Mouse (Mus musculus): ENCODE measurements around the gene Esam. TPM values are rescaled to one million over a fixed set of nuclear protein-coding genes. Genes with fewer than 3 reads are reported as not detected.

Gene Esam
- polyA plus RNA-seq, 1 experiment = not detected

DNA sequence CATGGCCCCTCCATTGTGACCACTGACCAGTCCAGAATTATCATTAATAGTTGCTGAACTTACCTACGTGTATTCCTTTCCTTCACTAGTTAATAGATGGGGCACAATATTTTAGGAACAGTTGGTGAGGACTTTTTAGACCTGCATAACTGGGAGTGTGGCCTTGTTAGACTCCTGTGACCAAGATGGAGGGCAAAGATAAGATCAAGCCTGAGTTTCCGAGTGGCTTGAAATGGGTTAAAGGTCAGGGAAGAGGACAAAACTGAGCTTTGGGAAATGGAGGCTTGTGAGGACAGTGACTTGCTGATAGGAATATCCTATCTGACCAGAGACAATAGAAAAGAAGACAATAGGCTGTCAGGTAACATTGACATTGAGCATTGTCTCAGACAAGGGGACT, 2.4 kb upstream of the Esam start:
- TF ChIP-seq GATA1 (IDR thresholded peaks at IDR 0.05; ENCODE audit: low read length) = no peak

GRCm38 (mm10) chr9:37526443-37527395, 1.2 kb upstream of the Esam start:
- TF ChIP-seq GATA1 (IDR thresholded peaks at IDR 0.05; ENCODE audit: low read length) = no peak

DNA sequence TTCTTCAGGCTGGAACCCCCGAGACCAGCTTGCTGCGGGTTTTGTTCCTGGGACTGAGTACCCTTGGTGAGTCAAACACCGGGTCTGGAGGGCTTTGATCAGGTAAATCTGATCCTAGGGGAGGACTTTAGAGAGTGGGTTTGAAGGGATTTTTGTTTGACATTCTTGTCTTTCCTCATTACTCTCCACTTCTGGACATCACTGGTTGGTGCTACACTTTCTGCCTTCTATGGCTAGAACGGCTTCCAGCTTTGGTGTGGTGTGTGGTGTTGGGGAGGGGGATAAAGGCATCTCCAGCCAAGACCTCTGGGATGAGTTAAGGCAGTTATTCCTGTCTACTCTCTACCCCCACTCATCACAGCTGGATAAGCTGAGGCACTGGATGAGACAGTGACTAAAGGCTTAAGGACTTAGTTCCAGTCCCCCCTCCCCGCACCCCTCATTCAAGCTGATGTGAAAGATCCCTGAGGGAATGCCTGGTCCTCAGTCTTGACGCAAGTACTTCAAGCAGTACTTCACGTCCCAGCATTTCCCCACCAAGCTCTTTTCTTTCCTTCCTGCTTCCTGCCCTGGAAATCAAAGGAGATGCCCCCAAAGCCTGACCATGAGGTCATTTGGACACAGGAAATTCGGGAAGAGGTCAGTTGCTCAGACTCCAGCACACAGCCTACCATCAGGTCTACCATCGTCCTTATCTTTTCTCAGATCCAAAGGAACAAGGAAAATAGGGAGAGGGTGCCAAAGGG, 520 bp downstream of the Esam start:
- TF ChIP-seq GATA1 (IDR thresholded peaks at IDR 0.05; ENCODE audit: low read length) = no peak

DNA sequence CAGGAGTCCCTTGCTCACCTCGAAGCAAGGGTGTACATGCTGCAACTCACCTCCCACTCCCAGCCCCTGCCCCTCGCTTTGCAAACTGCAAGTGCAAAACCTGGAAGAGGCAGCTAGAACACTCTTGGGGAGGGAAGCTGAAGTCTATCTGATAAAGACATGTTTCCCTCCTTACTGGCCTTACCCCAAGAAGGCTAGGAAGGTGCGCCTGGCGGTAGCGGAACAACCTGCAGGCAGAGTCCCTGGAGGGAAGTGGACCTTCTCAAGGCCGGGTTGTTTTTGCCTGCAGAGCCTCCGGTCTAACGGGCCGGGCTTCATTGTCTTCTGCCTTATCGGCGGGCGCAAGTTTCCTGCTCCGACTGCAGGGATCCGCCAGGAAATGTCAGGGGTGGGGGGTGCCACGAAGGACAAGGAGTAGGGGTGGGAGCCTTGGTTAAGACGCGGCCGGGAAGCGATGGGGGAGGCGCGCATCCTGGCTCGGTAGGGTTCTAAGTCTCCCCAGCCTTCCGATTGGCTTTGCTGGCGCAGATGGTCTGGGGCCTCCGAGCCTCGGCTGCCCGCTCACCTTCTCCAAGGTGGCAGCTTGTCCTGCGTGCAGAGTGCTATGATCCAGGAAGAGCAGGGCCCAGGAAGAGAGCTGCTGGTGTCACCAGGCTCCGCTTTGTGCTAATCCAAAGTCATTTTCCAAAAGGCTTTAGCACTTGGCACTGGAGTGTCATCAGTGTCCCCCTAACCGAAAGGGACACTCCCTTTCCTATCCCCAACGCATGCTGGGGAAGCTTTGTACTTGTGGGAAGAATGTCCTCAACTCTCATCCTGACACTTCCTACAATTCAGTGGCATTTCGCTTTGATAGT, 2.4 kb downstream of the Esam start:
- TF ChIP-seq GATA1 (IDR thresholded peaks at IDR 0.05; ENCODE audit: low read length) = no peak

GRCm38 (mm10) chr9:37530888-37531705, 3.2 kb downstream of the Esam start:
- no peak for TF ChIP-seq GATA1 (IDR thresholded peaks at IDR 0.05; ENCODE audit: low read length)

DNA sequence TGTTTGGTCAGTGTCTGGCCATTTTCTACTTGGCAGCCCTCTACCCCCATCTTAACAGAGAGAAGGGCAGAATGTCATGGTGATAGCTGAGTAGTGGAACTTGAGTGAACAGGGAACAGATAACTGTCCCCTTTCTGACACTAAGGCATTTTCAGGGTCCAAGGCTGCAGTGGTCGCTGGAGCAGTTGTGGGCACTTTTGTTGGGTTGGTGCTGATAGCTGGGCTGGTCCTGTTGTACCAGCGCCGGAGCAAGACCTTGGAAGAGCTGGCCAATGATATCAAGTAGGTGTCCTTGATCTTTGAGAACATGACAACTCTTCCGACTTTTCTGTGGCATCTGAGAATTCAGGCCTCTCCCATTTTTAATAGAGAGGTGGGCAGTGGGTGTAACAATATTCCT, 9.0 kb downstream of the Esam start:
- no peak for TF ChIP-seq GATA1 (IDR thresholded peaks at IDR 0.05; ENCODE audit: low read length)

DNA sequence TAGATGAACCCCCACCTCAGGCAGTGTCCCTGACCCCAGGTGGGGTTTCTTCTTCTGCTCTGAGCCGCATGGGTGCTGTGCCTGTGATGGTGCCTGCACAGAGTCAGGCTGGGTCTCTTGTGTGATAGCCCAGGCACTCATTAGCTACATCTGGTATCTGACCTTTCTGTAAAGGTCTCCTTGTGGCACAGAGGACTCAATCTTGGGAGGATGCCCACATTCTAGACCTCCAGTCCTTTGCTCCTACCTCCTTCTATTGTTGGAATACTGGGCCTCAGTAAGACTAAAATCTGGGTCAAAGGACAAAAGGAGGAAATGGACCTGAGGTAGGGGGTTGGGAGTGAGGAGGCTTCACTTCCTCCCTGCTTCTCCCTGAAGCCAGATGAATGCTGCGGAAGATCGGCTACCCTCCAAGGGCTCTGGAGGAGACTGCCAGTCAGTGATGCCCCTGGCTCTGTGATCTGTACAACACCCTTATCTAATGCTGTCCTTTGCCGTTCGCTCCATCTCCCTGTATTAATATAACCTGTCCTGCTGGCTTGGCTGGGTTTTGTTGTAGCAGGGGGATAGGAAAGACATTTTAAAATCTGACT, 9.9 kb downstream of the Esam start:
- TF ChIP-seq GATA1 (IDR thresholded peaks at IDR 0.05; ENCODE audit: low read length) = no peak

GRCm38 (mm10) chr9:37539170-37540025, 11.5 kb downstream of the Esam start, which contains the start of gene Vsig2:
Vsig2 (plus strand) TSS chr9:37539255.
- no peak for TF ChIP-seq GATA1 (IDR thresholded peaks at IDR 0.05; ENCODE audit: low read length)

- TF ChIP-seq GATA1 (IDR thresholded peaks at IDR 0.05; ENCODE audit: low read length) = no peak
Measured at GRCm38 (mm10) chr9:37540226-37540625, 12.3 kb downstream of the Esam start.

DNA sequence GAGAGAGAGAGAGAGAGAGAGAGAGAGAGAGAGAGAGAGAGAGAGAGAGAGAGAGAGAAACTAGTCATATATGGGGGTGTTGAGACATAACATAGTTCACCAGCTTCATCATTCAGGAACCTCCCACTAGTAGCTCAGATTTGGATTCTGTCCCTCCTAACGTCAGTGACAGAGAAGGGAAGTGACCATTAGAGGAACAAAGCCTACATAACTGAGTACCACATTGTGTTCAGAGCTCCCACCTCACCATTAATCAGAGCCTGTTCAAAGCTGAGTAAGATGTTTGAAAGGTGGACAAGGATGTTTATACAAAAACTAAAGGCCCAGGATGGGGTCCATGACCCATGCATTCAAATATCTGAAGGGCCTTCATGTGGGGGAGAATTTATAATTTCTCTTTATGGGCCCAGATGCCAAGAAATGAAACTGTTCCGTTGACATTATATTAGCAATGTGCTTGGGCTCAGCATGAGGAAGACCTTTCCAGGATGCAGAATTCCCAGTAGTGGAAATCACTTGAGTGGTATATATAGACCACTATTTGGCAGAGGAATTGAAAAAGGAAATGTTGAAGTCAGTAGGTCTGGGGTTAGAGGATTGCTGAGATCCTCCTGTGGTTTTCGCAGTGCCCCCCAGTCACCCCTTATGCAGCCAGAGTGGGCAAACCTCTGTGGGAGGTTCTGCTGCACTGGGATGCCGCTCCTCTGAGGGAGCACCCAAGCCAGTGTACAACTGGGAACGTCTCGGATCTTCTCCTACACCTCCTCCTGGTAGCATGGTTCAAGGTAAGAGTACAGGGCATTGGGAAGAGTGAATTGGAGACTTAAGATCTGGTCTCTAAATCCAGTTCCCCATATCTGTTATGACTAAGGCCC, 13.1 kb downstream of the Esam start:
- no peak for TF ChIP-seq GATA1 (IDR thresholded peaks at IDR 0.05; ENCODE audit: low read length)

DNA sequence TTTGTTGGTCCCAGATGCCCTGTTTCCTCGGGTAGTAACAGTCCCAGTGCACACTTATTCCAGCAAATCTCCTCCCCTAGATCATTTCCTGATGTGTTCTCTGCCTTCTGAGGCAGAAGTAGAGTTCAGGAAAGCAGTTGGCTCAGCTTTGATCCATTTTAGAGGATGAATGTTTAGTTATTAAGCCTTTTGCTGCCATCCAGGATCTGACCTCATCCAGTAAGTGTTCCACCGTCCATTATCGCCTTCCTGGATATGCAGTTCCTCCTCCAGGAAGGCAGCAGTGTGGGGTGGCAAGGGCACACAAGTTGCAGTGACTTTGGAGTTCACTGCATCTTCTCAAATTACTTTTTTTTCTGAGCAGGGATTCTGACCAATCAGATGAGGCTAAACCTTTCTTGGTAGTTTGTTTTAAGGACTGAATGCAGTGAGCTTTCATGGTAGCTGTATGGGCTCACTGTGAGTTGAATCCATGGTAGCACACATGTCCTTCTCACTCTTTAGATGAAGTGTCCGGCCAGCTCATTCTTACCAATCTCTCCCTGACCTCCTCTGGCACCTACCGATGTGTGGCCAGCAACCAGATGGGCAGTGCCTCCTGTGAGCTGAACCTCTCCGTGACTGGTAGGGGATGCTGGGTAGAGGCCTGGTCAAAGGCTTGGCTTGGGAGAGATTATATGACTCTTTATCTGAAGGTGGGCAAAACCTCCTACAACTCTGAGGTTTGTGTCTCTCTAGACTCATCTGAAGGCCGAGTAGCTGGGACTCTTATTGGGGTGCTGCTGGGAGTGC, 14.2 kb downstream of the Esam start:
- no peak for TF ChIP-seq GATA1 (IDR thresholded peaks at IDR 0.05; ENCODE audit: low read length)
